Mouse (Mus musculus) hindbrain, postnatal 0 days (tissue): ENCODE measurements around the gene Tbc1d22a. TPM values are rescaled to one million over a fixed set of nuclear protein-coding genes. Genes with fewer than 3 reads are reported as not detected.

Experiments
- ATAC-seq: fragments of 200-750 bp; cut with Nextera tagmentation; 2 replicates; pipeline ENCODE4 v1.8.0; 2017; ENCODE audit warnings: mild to moderate bottlenecking, moderate TSS enrichment, moderate library complexity
- DNase-seq: peaks from one replicate; pipeline ENCODE4 v3.0.0-alpha.2; 2015; ENCODE audit warnings: low spot score
- H3K27ac ChIP-seq: fragments of 300-500 bp; sonication (generic); 2 replicates; pipeline ENCODE4 v1.5.1; 2014; ENCODE audit warnings: mild to moderate bottlenecking
- H3K27me3 ChIP-seq: fragments of 300-500 bp; sonication (generic); 2 replicates; pipeline ENCODE4 v1.6.1; 2014; ENCODE audit warnings: low read length, mixed read lengths; ENCODE audit not compliant: insufficient read depth
- H3K36me3 ChIP-seq: fragments of 300-500 bp; sonication (generic); 2 replicates; pipeline ENCODE4 v1.6.1; 2014; ENCODE audit warnings: low read length, mixed read lengths; ENCODE audit not compliant: insufficient read depth
- H3K4me1 ChIP-seq: fragments of 300-500 bp; sonication (generic); 2 replicates; pipeline ENCODE4 v1.6.1; 2014; ENCODE audit warnings: antibody characterized with exemption, low read length, mixed read lengths; ENCODE audit not compliant: insufficient read depth
- H3K4me2 ChIP-seq: fragments of 300-500 bp; sonication (generic); 2 replicates; pipeline ENCODE4 v1.6.1; 2014; ENCODE audit warnings: low read depth, mild to moderate bottlenecking, low read length, moderate library complexity, mixed read lengths
- H3K4me3 ChIP-seq: fragments of 300-500 bp; sonication (generic); 2 replicates; pipeline ENCODE4 v1.5.1; 2014; ENCODE audit warnings: low read length
- H3K9ac ChIP-seq: fragments of 300-500 bp; sonication (generic); replicated peaks from 2 replicates; pipeline ENCODE4 v1.6.1; 2014; ENCODE audit warnings: mild to moderate bottlenecking, low read length, moderate library complexity, mixed read lengths
- H3K9me3 ChIP-seq: fragments of 300-500 bp; sonication (generic); 2 replicates; pipeline ENCODE4 v1.6.1; 2016; ENCODE audit warnings: low read length, mixed read lengths
- CTCF ChIP-seq: IDR thresholded peaks from 2 replicates; pipeline ENCODE4 v1.5.1; 2016; ENCODE audit warnings: antibody characterized with exemption, control low read depth, low read depth
- WGBS: fragments of 180-500 bp; shearing (Covaris S2); extraction: QIAGEN DNeasy Blood & Tissue Kit; methylation state at CpG from one replicate; pipeline ENCODE4 v1.1.7; 2014; 5-methylcytosine and 5-hydroxymethylcytosine counted together
- polyA plus RNA-seq: library from polyadenylated mRNA; unstranded; fragments of >200 nt; fragmentation: Nextera tagmentation; extraction: Ambion mirVana; gene quantifications from 2 replicates; pipeline ENCODE4 v1.2.1, GENCODE M21; 2015
- total RNA-seq: library from RNA; depleted of rRNA; stranded (reverse); fragments of >200 nt; gene quantifications from 2 replicates; pipeline ENCODE4 v1.2.3, GENCODE M21; 2014

Tbc1d22a gene
- total and polyA plus RNA-seq, 2 experiments from 2014 or later, result 13.6 to 26.2 TPM

- H3K4me3 ChIP-seq, result no peak overlapping the region
- DNase-seq (no peak), ATAC-seq (no peak)
- H3K27me3 ChIP-seq, result no peaks in the 10 kb centered on the region
- no peaks in the 10 kb centered on the region for H3K36me3 ChIP-seq
- no peak overlapping the region for H3K4me2 ChIP-seq
- 90% methylated on average over 8 of the region's 8 CpGs for WGBS
- H3K9ac ChIP-seq, result no peak overlapping the region
- H3K9me3 ChIP-seq, result no peaks in the 10 kb centered on the region
- TF ChIP-seq CTCF, result no peak
- 0 out of 2 replicates have a peak, but pooled peaks cover 4% of the 10 kb centered on the region for H3K4me1 ChIP-seq
- no peak overlapping the region for H3K27ac ChIP-seq
Measured at GRCm38 (mm10) chr15:86507546-86507945, 293.3 kb downstream of the Tbc1d22a start.

GRCm38 (mm10) chr15:86508406-86509176, 294.3 kb downstream of the Tbc1d22a start:
- Histone ChIP-seq H3K9ac (no peak overlapping the region), H3K9me3 (no peaks in the 10 kb centered on the region), H3K36me3 (no peaks in the 10 kb centered on the region), H3K4me2 (no peak overlapping the region), H3K4me3 (no peak overlapping the region), H3K27ac (no peak overlapping the region), H3K4me1 (0 out of 2 replicates have a peak, but pooled peaks cover 4% of the 10 kb centered on the region), H3K27me3 (no peaks in the 10 kb centered on the region)
- DNase-seq (peak; percentile 54), ATAC-seq (no peak)
- TF ChIP-seq CTCF, result no peak
- WGBS, result 72% methylated on average over 7 of the region's 7 CpGs

GRCm38 (mm10) chr15:86509601-86510000, 295.3 kb downstream of the Tbc1d22a start:
- WGBS, result 71% methylated on average over 6 of the region's 6 CpGs

GRCm38 (mm10) chr15:86511181-86511580, 296.9 kb downstream of the Tbc1d22a start:
- 79% methylated on average over 7 of the region's 7 CpGs for WGBS
- Histone ChIP-seq H3K36me3 (no peaks in the 10 kb centered on the region), H3K9me3 (no peaks in the 10 kb centered on the region), H3K27ac (no peak overlapping the region), H3K4me2 (no peak overlapping the region), H3K4me1 (0 out of 2 replicates have a peak, but pooled peaks cover 4% of the 10 kb centered on the region), H3K4me3 (no peak overlapping the region), H3K27me3 (no peaks in the 10 kb centered on the region), H3K9ac (no peak overlapping the region)
- no peak for DNase-seq
- TF ChIP-seq CTCF, result no peak
- ATAC-seq, result no peak

More at GRCm38 (mm10) chr15:86509601-86510000, 295.3 kb downstream of the Tbc1d22a start:
- ATAC-seq, result no peak
- H3K27me3 ChIP-seq, result no peaks in the 10 kb centered on the region
- DNase-seq, result no peak
- H3K4me3 ChIP-seq, result no peak overlapping the region
- H3K27ac ChIP-seq, result no peak overlapping the region
- H3K36me3 ChIP-seq, result no peaks in the 10 kb centered on the region
- H3K9me3 ChIP-seq, result no peaks in the 10 kb centered on the region
- H3K4me2 ChIP-seq, result no peak overlapping the region
- no peak overlapping the region for H3K9ac ChIP-seq
- TF ChIP-seq CTCF, result no peak
- 0 out of 2 replicates have a peak, but pooled peaks cover 4% of the 10 kb centered on the region for H3K4me1 ChIP-seq

- Histone ChIP-seq H3K4me1 (0 out of 2 replicates have a peak, but pooled peaks cover 4% of the 10 kb centered on the region), H3K27ac (no peak overlapping the region), H3K9ac (no peak overlapping the region), H3K27me3 (no peaks in the 10 kb centered on the region), H3K4me2 (no peak overlapping the region), H3K4me3 (no peak overlapping the region), H3K36me3 (no peaks in the 10 kb centered on the region), H3K9me3 (no peaks in the 10 kb centered on the region)
- ATAC-seq, result 0 out of 2 replicates have a peak, but pooled peaks have one; percentile 15
- WGBS, result 79% methylated on average over 5 of the region's 5 CpGs
- DNase-seq, result peak; percentile 63
- TF ChIP-seq CTCF, result no peak
Measured at GRCm38 (mm10) chr15:86513336-86513735, 299.1 kb downstream of the Tbc1d22a start.

- Histone ChIP-seq H3K4me2 (no peak overlapping the region), H3K27me3 (no peaks in the 10 kb centered on the region), H3K36me3 (no peaks in the 10 kb centered on the region), H3K4me1 (no peaks in the 10 kb centered on the region), H3K9me3 (no peaks in the 10 kb centered on the region), H3K27ac (no peak overlapping the region), H3K4me3 (no peak overlapping the region), H3K9ac (no peak overlapping the region)
- WGBS, result 59% methylated on average over 4 of the region's 4 CpGs
- no peak for TF ChIP-seq CTCF
- ATAC-seq (no peak), DNase-seq (no peak)
Measured at GRCm38 (mm10) chr15:86520201-86520600, 305.9 kb downstream of the Tbc1d22a start.

- H3K36me3 ChIP-seq, result no peaks in the 10 kb centered on the region
- H3K9me3 ChIP-seq, result peaks cover 3% of the 10 kb centered on the region; the same call in 1 of the 2 replicates
- TF ChIP-seq CTCF, result no peak
- ATAC-seq (no peak), DNase-seq (peak; percentile 53)
- 73% methylated on average over 6 of the region's 6 CpGs for WGBS
- no peaks in the 10 kb centered on the region for H3K4me1 ChIP-seq
- no peaks in the 10 kb centered on the region for H3K27me3 ChIP-seq
- H3K27ac ChIP-seq, result no peak overlapping the region
- H3K4me2 ChIP-seq, result no peak overlapping the region
- H3K4me3 ChIP-seq, result no peak overlapping the region
- H3K9ac ChIP-seq, result no peak overlapping the region
Measured at GRCm38 (mm10) chr15:86535356-86535755, 321.1 kb downstream of the Tbc1d22a start.
